Mouse (Mus musculus) hindbrain, embryonic 14.5 days (tissue): ENCODE results near the gene Actr10. TPM values are rescaled to one million over a fixed set of nuclear protein-coding genes. Genes with fewer than 3 reads are reported as not detected.
A peak's percentile ranks its signal among the peaks of the same experiment; 100 is the strongest.

Experiments
- ATAC-seq: fragments of 200-750 bp; cut with Nextera tagmentation; 2 replicates; pipeline ENCODE4 v1.8.0; 2017; ENCODE audit warnings: moderate number of reproducible peaks, mild to moderate bottlenecking, moderate TSS enrichment, moderate library complexity; ENCODE audit not compliant: low FRiP score
- DNase-seq: peaks from one replicate; pipeline ENCODE4 v3.0.0-alpha.2; 2015; ENCODE audit warnings: low spot score
- H3K27ac ChIP-seq: fragments of 300-500 bp; sonication (generic); 2 replicates; pipeline ENCODE4 v1.5.1; 2014; ENCODE audit warnings: mild to moderate bottlenecking, moderate library complexity
- H3K27me3 ChIP-seq: fragments of 300-500 bp; sonication (generic); 2 replicates; pipeline ENCODE4 v1.6.1; 2014; ENCODE audit warnings: mild to moderate bottlenecking, low read length, mixed read lengths; ENCODE audit not compliant: control insufficient read depth, insufficient read depth
- H3K36me3 ChIP-seq: fragments of 300-500 bp; sonication (generic); replicated peaks from 2 replicates; pipeline ENCODE4 v1.6.1; 2014; ENCODE audit not compliant: control insufficient read depth, insufficient read depth
- H3K4me1 ChIP-seq: fragments of 300-500 bp; sonication (generic); replicated peaks from 2 replicates; pipeline ENCODE4 v1.6.1; 2014; ENCODE audit warnings: antibody characterized with exemption, low read length, mixed read lengths; ENCODE audit not compliant: control insufficient read depth, insufficient read depth
- H3K4me2 ChIP-seq: fragments of 300-500 bp; sonication (generic); replicated peaks from 2 replicates; pipeline ENCODE4 v1.6.1; 2014; ENCODE audit warnings: mild to moderate bottlenecking, moderate library complexity
- H3K4me3 ChIP-seq: fragments of 300-500 bp; sonication (generic); replicated peaks from 2 replicates; pipeline ENCODE4 v1.5.1; 2014; ENCODE audit warnings: mild to moderate bottlenecking, low read length
- H3K9ac ChIP-seq: fragments of 300-500 bp; sonication (generic); 2 replicates; pipeline ENCODE4 v1.6.1; 2014
- H3K9me3 ChIP-seq: fragments of 300-500 bp; sonication (generic); 2 replicates; pipeline ENCODE4 v1.6.1; 2016; ENCODE audit warnings: low read length; ENCODE audit not compliant: control insufficient read depth
- WGBS: fragments of 180-500 bp; shearing (Covaris S2); extraction: QIAGEN DNeasy Blood & Tissue Kit; methylation state at CpG from one replicate; pipeline ENCODE4 v1.1.7; 2014; 5-methylcytosine and 5-hydroxymethylcytosine counted together
- polyA plus RNA-seq: library from polyadenylated mRNA; unstranded; fragments of >200 nt; fragmentation: Nextera tagmentation; extraction: Ambion mirVana; gene quantifications from 2 replicates; pipeline ENCODE4 v1.2.1, GENCODE M21; 2014

The Actr10 gene
- 220 and 224 TPM in 2 replicates for polyA plus RNA-seq

DNA sequence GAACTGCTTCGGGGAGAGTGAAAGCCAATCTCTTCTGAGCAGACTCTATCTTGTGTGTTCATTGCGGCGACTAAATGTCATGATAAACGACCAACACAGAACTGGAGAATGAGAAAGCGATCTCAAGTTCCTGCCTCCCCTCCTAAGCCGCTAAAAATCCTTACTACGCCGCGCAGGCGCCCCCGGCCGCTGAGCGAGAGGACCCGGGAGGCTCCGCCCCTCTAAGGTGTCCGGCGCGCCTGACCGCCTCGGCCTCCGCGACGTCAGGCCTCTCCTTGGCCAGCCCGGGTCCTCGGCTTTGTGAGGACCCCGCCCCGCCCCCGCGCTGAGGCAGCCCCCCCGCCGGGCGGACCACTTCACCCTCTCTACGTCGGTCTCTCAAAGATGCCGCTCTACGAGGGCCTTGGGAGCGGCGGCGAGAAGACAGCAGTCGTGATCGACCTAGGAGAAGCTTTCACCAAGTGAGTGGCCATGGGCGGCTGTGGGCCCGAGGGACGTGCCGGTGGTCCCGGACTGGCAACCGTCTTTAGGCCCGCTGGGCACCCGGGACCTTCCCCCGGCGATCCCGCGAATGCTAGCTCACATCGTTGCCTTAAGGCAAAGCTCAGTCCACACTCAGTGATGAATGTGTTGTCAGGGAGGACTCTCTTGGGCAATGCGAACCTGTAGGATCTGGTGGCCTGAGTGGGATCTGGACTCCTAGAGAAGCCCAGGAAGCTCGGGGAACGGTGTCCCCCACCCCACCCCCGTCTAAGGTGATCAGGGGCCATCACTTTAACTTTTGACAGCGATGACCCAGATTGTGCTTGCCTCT is at the start of gene Actr10:
TSS of gene Actr10 (plus strand) at position 287 of the 814 bp plus-strand sequence.
- no peaks in the 10 kb centered on the region for H3K9me3 ChIP-seq
- H3K4me2 ChIP-seq = peak within 1 kb of the TSS; percentile 65
- H3K4me1 ChIP-seq = peaks cover 9% of the 10 kb centered on the region
- H3K27ac ChIP-seq = peak within 1 kb of the TSS; percentile 84
- ATAC-seq = peak; percentile 98
- DNase-seq = peak; percentile 96
- peaks cover 24% of the 10 kb centered on the region for H3K36me3 ChIP-seq
- H3K4me3 ChIP-seq = peak within 1 kb of the TSS; percentile 77
- H3K9ac ChIP-seq = peak within 1 kb of the TSS; percentile 91
- no peaks in the 10 kb centered on the region for H3K27me3 ChIP-seq
- under 1% methylated on average over 50 of the region's 59 CpGs for WGBS

DNA sequence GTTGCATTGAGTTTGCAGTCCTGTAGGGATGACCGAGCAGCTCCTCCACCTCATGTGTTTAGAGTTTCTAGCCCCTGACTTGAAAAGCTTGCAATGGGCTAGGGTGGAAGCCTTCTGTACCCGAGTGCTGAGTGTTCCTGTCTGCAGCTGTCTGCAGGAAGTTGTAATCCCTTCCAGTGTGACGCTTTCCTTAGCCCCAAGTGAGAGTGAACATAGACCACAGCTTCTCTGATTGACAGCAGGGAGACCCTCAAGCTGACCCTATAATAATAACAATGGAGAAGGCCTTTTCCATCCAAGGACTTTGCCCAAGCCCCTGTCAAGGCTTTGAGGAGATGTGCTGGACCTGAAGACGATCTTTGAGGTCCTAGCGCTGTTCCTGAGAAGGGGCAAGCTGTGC is 47.3 kb upstream of the Actr10 start:
- H3K4me2 ChIP-seq = no peak overlapping the region

GRCm38 (mm10) chr12:70890874-70891470 is 46.7 kb upstream of the Actr10 start:
- no peak overlapping the region for H3K4me3 ChIP-seq
- 86% methylated on average over 8 of the region's 8 CpGs for WGBS
- H3K4me2 ChIP-seq = no peak overlapping the region
- DNase-seq (no peak), ATAC-seq (no peak)
- H3K9me3 ChIP-seq = no peaks in the 10 kb centered on the region
- H3K36me3 ChIP-seq = peaks cover 38% of the 10 kb centered on the region
- H3K27ac ChIP-seq = no peak overlapping the region
- no peak overlapping the region for H3K9ac ChIP-seq
- H3K4me1 ChIP-seq = no peaks in the 10 kb centered on the region
- no peaks in the 10 kb centered on the region for H3K27me3 ChIP-seq

More for the DNA sequence above, 47.3 kb upstream of the Actr10 start:
- Histone ChIP-seq H3K36me3 (peaks cover 38% of the 10 kb centered on the region), H3K27ac (no peak overlapping the region), H3K4me3 (no peak overlapping the region), H3K9me3 (no peaks in the 10 kb centered on the region), H3K4me1 (no peaks in the 10 kb centered on the region), H3K9ac (no peak overlapping the region), H3K27me3 (no peaks in the 10 kb centered on the region)
- DNase-seq (no peak), ATAC-seq (no peak)
- 59% methylated on average over 5 of the region's 5 CpGs for WGBS

DNA sequence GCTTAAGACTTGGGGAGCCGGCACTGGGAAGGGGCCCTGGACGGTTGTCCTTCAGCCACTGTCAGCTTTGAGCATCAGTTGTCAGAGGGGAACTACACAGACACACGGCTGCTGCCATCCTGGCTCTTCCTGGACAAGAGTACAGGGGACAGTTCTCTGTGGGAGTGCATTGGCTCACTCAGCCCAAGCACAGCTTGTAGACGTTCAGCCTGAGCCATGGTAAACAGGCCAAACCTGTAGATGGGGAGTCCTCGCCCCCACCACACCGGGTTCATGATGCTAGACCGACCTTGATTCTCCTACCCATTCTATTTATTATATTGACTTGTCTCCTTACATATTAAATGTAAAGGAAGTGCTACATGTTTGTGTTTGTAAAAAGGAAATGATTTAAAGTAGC is 42.4 kb upstream of the Actr10 start:
- Histone ChIP-seq H3K4me1 (no peaks in the 10 kb centered on the region), H3K36me3 (peaks cover 38% of the 10 kb centered on the region), H3K9ac (no peak overlapping the region), H3K27me3 (no peaks in the 10 kb centered on the region), H3K4me2 (no peak overlapping the region), H3K4me3 (no peak overlapping the region), H3K9me3 (no peaks in the 10 kb centered on the region), H3K27ac (no peak overlapping the region)
- DNase-seq (no peak), ATAC-seq (no peak)
- 89% methylated on average over 7 of the region's 7 CpGs for WGBS

DNA sequence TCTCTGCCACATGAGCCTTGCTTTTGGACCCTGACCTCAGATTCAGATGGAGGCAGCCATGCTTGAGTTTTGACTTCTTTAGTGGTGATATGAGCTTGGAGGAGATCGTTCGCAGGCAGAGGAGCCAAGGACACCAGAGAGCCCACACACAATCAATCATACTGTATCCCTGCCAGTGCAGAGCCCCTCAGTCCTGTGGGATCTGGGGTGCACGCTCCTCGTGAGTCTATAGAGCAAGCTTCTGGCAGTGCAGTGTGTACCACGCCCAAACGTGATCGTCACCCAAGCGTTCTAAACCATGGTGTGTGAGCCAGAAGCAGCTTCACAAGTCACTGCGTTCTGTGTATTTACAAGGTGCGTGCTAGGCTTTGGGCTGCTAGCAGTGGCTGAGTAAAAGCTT is 41.6 kb upstream of the Actr10 start:
- no peak overlapping the region for H3K27ac ChIP-seq
- no peaks in the 10 kb centered on the region for H3K27me3 ChIP-seq
- WGBS = 88% methylated on average over 10 of the region's 10 CpGs
- H3K4me1 ChIP-seq = no peaks in the 10 kb centered on the region
- peaks cover 31% of the 10 kb centered on the region; the same call in 1 of the 2 replicates for H3K36me3 ChIP-seq
- H3K4me3 ChIP-seq = no peak overlapping the region
- H3K4me2 ChIP-seq = no peak overlapping the region
- ATAC-seq (no peak), DNase-seq (no peak)
- no peaks in the 10 kb centered on the region for H3K9me3 ChIP-seq
- H3K9ac ChIP-seq = no peak overlapping the region

DNA sequence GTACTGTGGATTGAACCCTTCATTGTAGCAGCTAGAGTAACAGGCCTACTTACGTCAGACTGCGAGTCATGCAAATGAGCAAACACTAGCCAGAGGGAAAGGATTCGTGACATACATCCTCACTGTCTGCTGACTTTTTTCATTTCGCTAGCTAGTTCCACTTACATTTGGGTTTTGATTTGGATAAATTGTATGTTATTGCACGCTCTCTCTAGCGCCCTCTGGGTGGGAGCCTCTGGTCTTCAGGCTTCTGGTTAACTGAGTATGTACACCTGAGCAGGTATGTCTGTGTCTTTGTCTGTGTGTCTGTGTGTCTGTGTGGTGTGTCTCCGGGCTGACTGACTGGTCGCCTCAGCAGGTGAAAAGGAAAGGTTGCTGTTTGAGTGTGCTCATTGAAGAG is 40.2 kb upstream of the Actr10 start:
- H3K4me2 ChIP-seq = no peak overlapping the region
- H3K4me3 ChIP-seq = no peak overlapping the region
- no peak overlapping the region for H3K9ac ChIP-seq
- DNase-seq (no peak), ATAC-seq (no peak)
- H3K36me3 ChIP-seq = peaks cover 18% of the 10 kb centered on the region; the same call in 1 of the 2 replicates
- no peaks in the 10 kb centered on the region for H3K9me3 ChIP-seq
- H3K27ac ChIP-seq = no peak overlapping the region
- H3K4me1 ChIP-seq = no peaks in the 10 kb centered on the region
- no peaks in the 10 kb centered on the region for H3K27me3 ChIP-seq
- WGBS = 85% methylated on average over 8 of the region's 8 CpGs

GRCm38 (mm10) chr12:70898450-70898849 is 39.2 kb upstream of the Actr10 start:
- peaks cover 18% of the 10 kb centered on the region; the same call in 1 of the 2 replicates for H3K36me3 ChIP-seq
- H3K4me1 ChIP-seq = no peaks in the 10 kb centered on the region
- 90% methylated on average over 8 of the region's 8 CpGs for WGBS
- no peaks in the 10 kb centered on the region for H3K27me3 ChIP-seq
- DNase-seq = no peak
- H3K9me3 ChIP-seq = no peaks in the 10 kb centered on the region
- no peak for ATAC-seq
- H3K4me3 ChIP-seq = no peak overlapping the region
- no peak overlapping the region for H3K9ac ChIP-seq
- H3K4me2 ChIP-seq = no peak overlapping the region
- H3K27ac ChIP-seq = no peak overlapping the region

- H3K36me3 ChIP-seq = no peaks in the 10 kb centered on the region
- no peaks in the 10 kb centered on the region for H3K4me1 ChIP-seq
- peaks cover 3% of the 10 kb centered on the region; the same call in 1 of the 2 replicates for H3K9me3 ChIP-seq
- no peak overlapping the region for H3K27ac ChIP-seq
- no peak for ATAC-seq
- H3K27me3 ChIP-seq = no peaks in the 10 kb centered on the region
- H3K4me3 ChIP-seq = no peak overlapping the region
- no peak overlapping the region for H3K9ac ChIP-seq
- WGBS = 96% methylated on average over 10 of the region's 10 CpGs
- DNase-seq = no peak
- no peak overlapping the region for H3K4me2 ChIP-seq
Measured at GRCm38 (mm10) chr12:70904471-70904870, 33.2 kb upstream of the Actr10 start.

- no peaks in the 10 kb centered on the region for H3K27me3 ChIP-seq
- peaks cover 3% of the 10 kb centered on the region; the same call in 1 of the 2 replicates for H3K9me3 ChIP-seq
- H3K27ac ChIP-seq = no peak overlapping the region
Measured at GRCm38 (mm10) chr12:70906867-70907266, 30.8 kb upstream of the Actr10 start.

More at GRCm38 (mm10) chr12:70906867-70907266, 30.8 kb upstream of the Actr10 start:
- WGBS = 88% methylated on average over 9 of the region's 9 CpGs
- Histone ChIP-seq H3K9ac (no peak overlapping the region), H3K36me3 (no peaks in the 10 kb centered on the region), H3K4me3 (no peak overlapping the region), H3K4me1 (no peaks in the 10 kb centered on the region), H3K4me2 (no peak overlapping the region)
- DNase-seq = no peak
- ATAC-seq = no peak
